Mouse (Mus musculus): ENCODE results near the gene Ispd. TPM values are rescaled to one million over a fixed set of nuclear protein-coding genes. Genes with fewer than 3 reads are reported as not detected.

Gene Ispd
- polyA plus RNA-seq, 1 experiment, result 2.5 TPM

GRCm38 (mm10) chr12:36722754-36723153 is 341.5 kb downstream of the Ispd start:
- Histone ChIP-seq H3K4me1 (ENCODE audit: control insufficient read depth, insufficient read depth, low read length) (peaks cover 3% of the 10 kb centered on the region; the same call in 1 of the 2 replicates), H3K4me3 (ENCODE audit: insufficient read depth, low read depth, low read length) (no peak overlapping the region), H3K27me3 (replicated peaks; ENCODE audit: control insufficient read depth, insufficient read depth, low read length) (no peaks in the 10 kb centered on the region), H3K27ac (ENCODE audit: insufficient read depth, low read depth, low read length) (no peak overlapping the region), H3K36me3 (ENCODE audit: control insufficient read depth, insufficient read depth, low read length) (no peaks in the 10 kb centered on the region)
- WGBS, result 54% methylated on average over 6 of the region's 6 CpGs
- peak; percentile 14 for DNase-seq
- no peak for TF ChIP-seq POLR2A (IDR thresholded peaks at IDR 0.05; ENCODE audit: low read depth, low read length)
- no peak for TF ChIP-seq CTCF (conservative IDR thresholded peaks at IDR 0.05; ENCODE audit: insufficient read depth, insufficient read length, low read depth, low read length)

GRCm38 (mm10) chr12:36723302-36723701 is 342.1 kb downstream of the Ispd start:
- H3K4me3 ChIP-seq (ENCODE audit: insufficient read depth, low read depth, low read length), result no peak overlapping the region
- H3K36me3 ChIP-seq (ENCODE audit: control insufficient read depth, insufficient read depth, low read length), result no peaks in the 10 kb centered on the region
- H3K27ac ChIP-seq (ENCODE audit: insufficient read depth, low read depth, low read length), result no peak overlapping the region
- 47% methylated on average over 3 of the region's 3 CpGs for WGBS
- DNase-seq, result no peak
- H3K4me1 ChIP-seq (ENCODE audit: control insufficient read depth, insufficient read depth, low read length), result peaks cover 3% of the 10 kb centered on the region; the same call in 1 of the 2 replicates
- no peak for TF ChIP-seq CTCF (conservative IDR thresholded peaks at IDR 0.05; ENCODE audit: insufficient read depth, insufficient read length, low read depth, low read length)
- no peak for TF ChIP-seq POLR2A (IDR thresholded peaks at IDR 0.05; ENCODE audit: low read depth, low read length)
- no peaks in the 10 kb centered on the region for H3K27me3 ChIP-seq (replicated peaks; ENCODE audit: control insufficient read depth, insufficient read depth, low read length)

- Histone ChIP-seq H3K4me1 (ENCODE audit: control insufficient read depth, insufficient read depth, low read length) (peaks cover 3% of the 10 kb centered on the region; the same call in 1 of the 2 replicates), H3K36me3 (ENCODE audit: control insufficient read depth, insufficient read depth, low read length) (no peaks in the 10 kb centered on the region), H3K27ac (ENCODE audit: insufficient read depth, low read depth, low read length) (no peak overlapping the region), H3K27me3 (replicated peaks; ENCODE audit: control insufficient read depth, insufficient read depth, low read length) (no peaks in the 10 kb centered on the region), H3K4me3 (ENCODE audit: insufficient read depth, low read depth, low read length) (no peak overlapping the region)
- WGBS, result 76% methylated on average over 4 of the region's 4 CpGs
- no peak for TF ChIP-seq CTCF (conservative IDR thresholded peaks at IDR 0.05; ENCODE audit: insufficient read depth, insufficient read length, low read depth, low read length)
- no peak for TF ChIP-seq POLR2A (IDR thresholded peaks at IDR 0.05; ENCODE audit: low read depth, low read length)
- no peak for DNase-seq
These were observed 343.0 kb downstream of the Ispd start for GRCm38 (mm10) chr12:36724297-36724696.

- no peak overlapping the region for H3K27ac ChIP-seq (ENCODE audit: insufficient read depth, low read depth, low read length)
- H3K36me3 ChIP-seq (ENCODE audit: control insufficient read depth, insufficient read depth, low read length), result no peaks in the 10 kb centered on the region
- peaks cover 3% of the 10 kb centered on the region; the same call in 1 of the 2 replicates for H3K4me1 ChIP-seq (ENCODE audit: control insufficient read depth, insufficient read depth, low read length)
- H3K4me3 ChIP-seq (ENCODE audit: insufficient read depth, low read depth, low read length), result no peak overlapping the region
- H3K27me3 ChIP-seq (replicated peaks; ENCODE audit: control insufficient read depth, insufficient read depth, low read length), result no peaks in the 10 kb centered on the region
- WGBS, result 86% methylated on average over 3 of the region's 3 CpGs
- no peak for TF ChIP-seq CTCF (conservative IDR thresholded peaks at IDR 0.05; ENCODE audit: insufficient read depth, insufficient read length, low read depth, low read length)
- TF ChIP-seq POLR2A (IDR thresholded peaks at IDR 0.05; ENCODE audit: low read depth, low read length), result no peak
- no peak for DNase-seq
These were observed 344.0 kb downstream of the Ispd start for GRCm38 (mm10) chr12:36725250-36725649.

- 29% methylated on average over 1 of the region's 1 CpGs for WGBS
- DNase-seq, result peak; percentile 33
- Histone ChIP-seq H3K27me3 (replicated peaks; ENCODE audit: control insufficient read depth, insufficient read depth, low read length) (no peaks in the 10 kb centered on the region), H3K4me3 (ENCODE audit: insufficient read depth, low read depth, low read length) (no peak overlapping the region), H3K4me1 (ENCODE audit: control insufficient read depth, insufficient read depth, low read length) (peaks cover 2% of the 10 kb centered on the region; the same call in 1 of the 2 replicates), H3K36me3 (ENCODE audit: control insufficient read depth, insufficient read depth, low read length) (no peaks in the 10 kb centered on the region), H3K27ac (ENCODE audit: insufficient read depth, low read depth, low read length) (no peak overlapping the region)
- no peak for TF ChIP-seq POLR2A (IDR thresholded peaks at IDR 0.05; ENCODE audit: low read depth, low read length)
- no peak for TF ChIP-seq CTCF (conservative IDR thresholded peaks at IDR 0.05; ENCODE audit: insufficient read depth, insufficient read length, low read depth, low read length)
These were observed 344.8 kb downstream of the Ispd start for GRCm38 (mm10) chr12:36726026-36726425.

GRCm38 (mm10) chr12:36733673-36734371 is 352.6 kb downstream of the Ispd start:
- H3K4me1 ChIP-seq (ENCODE audit: control insufficient read depth, insufficient read depth, low read length), result no peaks in the 10 kb centered on the region
- no peaks in the 10 kb centered on the region for H3K36me3 ChIP-seq (ENCODE audit: control insufficient read depth, insufficient read depth, low read length)
- no peak overlapping the region for H3K27ac ChIP-seq (ENCODE audit: insufficient read depth, low read depth, low read length)
- H3K27me3 ChIP-seq (replicated peaks; ENCODE audit: control insufficient read depth, insufficient read depth, low read length), result no peaks in the 10 kb centered on the region
- no peak for DNase-seq
- H3K4me3 ChIP-seq (ENCODE audit: insufficient read depth, low read depth, low read length), result no peak overlapping the region
- WGBS, result 81% methylated on average over 4 of the region's 4 CpGs
- TF ChIP-seq POLR2A (IDR thresholded peaks at IDR 0.05; ENCODE audit: low read depth, low read length), result no peak
- TF ChIP-seq CTCF (conservative IDR thresholded peaks at IDR 0.05; ENCODE audit: insufficient read depth, insufficient read length, low read depth, low read length), result no peak

Other genes with a start within 250 kb of the Ispd start
- gene Ankmy2, start 224.3 kb upstream of the Ispd start, polyA plus RNA-seq (2012; rRNA removed), result 13.5 and 16.9 TPM in 2 replicates
- 9.6 and 10.1 TPM in 2 replicates for gene Bzw2, start 223.4 kb upstream of the Ispd start, polyA plus RNA-seq (2012; rRNA removed)
- gene Lrrc72, start 128.1 kb upstream of the Ispd start, polyA plus RNA-seq (2012; rRNA removed), result not detected in 2 replicates
- gene Sostdc1, start 67.3 kb upstream of the Ispd start, polyA plus RNA-seq (2012; rRNA removed), result 63.5 and 64.7 TPM in 2 replicates
- 3.3 and 3.8 TPM in 2 replicates for gene D630036H23Rik, start 731 bp downstream of the Ispd start, polyA plus RNA-seq (2012; rRNA removed)